Mouse (Mus musculus) brain, adult 2 months (tissue): ENCODE data around the gene Nupr1.
A peak's percentile ranks its signal among the peaks of the same experiment; 100 is the strongest.

Experiments
- DNase-seq: peaks from one replicate; pipeline ENCODE4 v3.0.0; 2011; ENCODE audit warnings: low read depth, low spot score

Gene Nupr1

GRCm38 (mm10) chr7:126598919-126599318 is 31.7 kb downstream of the Nupr1 start:
- DNase-seq, result peak; percentile 12

- DNase-seq, result no peak
These were observed 34.2 kb downstream of the Nupr1 start for GRCm38 (mm10) chr7:126596414-126596813.

- no peak for DNase-seq
These were observed 34.8 kb downstream of the Nupr1 start for GRCm38 (mm10) chr7:126595890-126596289.

GRCm38 (mm10) chr7:126594862-126595561 is 35.6 kb downstream of the Nupr1 start, which contains the start of gene Il27:
Gene Il27 (minus strand): TSS chr7:126594941.
- no peak for DNase-seq

GRCm38 (mm10) chr7:126587779-126588178 is 42.9 kb downstream of the Nupr1 start:
- DNase-seq, result peak; percentile 60

- peak; percentile 18 for DNase-seq
These were observed 43.8 kb downstream of the Nupr1 start for GRCm38 (mm10) chr7:126586839-126587238.

- DNase-seq, result no peak
These were observed 44.9 kb downstream of the Nupr1 start, which contains the start of gene Cln3 for GRCm38 (mm10) chr7:126585717-126586116. Gene Cln3 (minus strand): TSS chr7:126585817.

- peak; percentile 36 for DNase-seq
These were observed 46.1 kb downstream of the Nupr1 start, which contains the start of gene Apobr for GRCm38 (mm10) chr7:126584506-126584977. Gene Apobr (plus strand): TSS chr7:126584942.

GRCm38 (mm10) chr7:126583761-126584160 is 46.9 kb downstream of the Nupr1 start:
- peak; percentile 20 for DNase-seq

- peak; percentile 96 for DNase-seq
These were observed 47.4 kb downstream of the Nupr1 start for GRCm38 (mm10) chr7:126583251-126583709.

- DNase-seq, result peak; percentile 30
These were observed 47.9 kb downstream of the Nupr1 start for GRCm38 (mm10) chr7:126582759-126583158.

- peak; percentile 35 for DNase-seq
These were observed 49.0 kb downstream of the Nupr1 start for GRCm38 (mm10) chr7:126581661-126582060.

- peak; percentile 53 for DNase-seq
These were observed 51.5 kb downstream of the Nupr1 start for GRCm38 (mm10) chr7:126579172-126579571.

GRCm38 (mm10) chr7:126576946-126577345 is 53.7 kb downstream of the Nupr1 start:
- peak; percentile 50 for DNase-seq
